Mouse (Mus musculus): ENCODE data around the gene Mrpl34. TPM values are rescaled to one million over a fixed set of nuclear protein-coding genes. Genes with fewer than 3 reads are reported as not detected.

Gene Mrpl34
- polyA plus RNA-seq, 1 experiment: 94.8 TPM

- DNase-seq (ENCODE audit: low read depth): no peak
- no peak for TF ChIP-seq POLR2A (IDR thresholded peaks at IDR 0.05; ENCODE audit: borderline replicate concordance, extremely low read depth, insufficient read depth, insufficient read length, poor library complexity, severe bottlenecking)
- no peak for TF ChIP-seq CTCF (IDR thresholded peaks at IDR 0.05; ENCODE audit: borderline replicate concordance, extremely low read depth, insufficient read depth, insufficient read length)
Observed at GRCm38 (mm10) chr8:71457659-71458270, 7.0 kb upstream of the Mrpl34 start.

DNA sequence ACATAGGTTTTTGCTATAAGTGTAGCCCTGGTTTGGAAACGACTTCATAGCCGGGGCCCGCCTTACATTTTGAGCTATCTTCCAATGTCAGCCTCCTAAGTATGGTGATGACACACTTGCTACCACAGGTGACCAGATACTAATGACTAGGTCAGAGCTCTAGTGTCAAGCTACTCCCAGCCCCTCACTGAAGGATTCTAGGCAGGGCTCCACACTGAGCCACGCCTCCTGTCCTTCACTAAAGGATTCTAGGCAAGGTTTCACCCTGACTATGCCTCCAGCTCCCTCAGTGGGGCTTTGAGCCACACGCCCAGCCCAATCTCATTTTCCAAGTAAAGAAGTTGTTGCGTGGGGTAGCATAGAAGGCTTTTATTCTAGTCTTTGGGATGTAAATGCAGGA, 4.0 kb upstream of the Mrpl34 start:
- no peak for DNase-seq (ENCODE audit: low read depth)

GRCm38 (mm10) chr8:71461152-71461840, 3.5 kb upstream of the Mrpl34 start:
- DNase-seq (ENCODE audit: low read depth): no peak
- TF ChIP-seq CTCF (IDR thresholded peaks at IDR 0.05; ENCODE audit: borderline replicate concordance, extremely low read depth, insufficient read depth, insufficient read length): no peak
- no peak for TF ChIP-seq POLR2A (IDR thresholded peaks at IDR 0.05; ENCODE audit: borderline replicate concordance, extremely low read depth, insufficient read depth, insufficient read length, poor library complexity, severe bottlenecking)

More for the DNA sequence above, 4.0 kb upstream of the Mrpl34 start:
- TF ChIP-seq POLR2A (IDR thresholded peaks at IDR 0.05; ENCODE audit: borderline replicate concordance, extremely low read depth, insufficient read depth, insufficient read length, poor library complexity, severe bottlenecking) (no peak), CTCF (IDR thresholded peaks at IDR 0.05; ENCODE audit: borderline replicate concordance, extremely low read depth, insufficient read depth, insufficient read length) (no peak)

- DNase-seq (ENCODE audit: low read depth): no peak
- TF ChIP-seq CTCF (IDR thresholded peaks at IDR 0.05; ENCODE audit: borderline replicate concordance, extremely low read depth, insufficient read depth, insufficient read length): no peak
- no peak for TF ChIP-seq POLR2A (IDR thresholded peaks at IDR 0.05; ENCODE audit: borderline replicate concordance, extremely low read depth, insufficient read depth, insufficient read length, poor library complexity, severe bottlenecking)
Observed at GRCm38 (mm10) chr8:71462191-71462590, 2.6 kb upstream of the Mrpl34 start.

DNA sequence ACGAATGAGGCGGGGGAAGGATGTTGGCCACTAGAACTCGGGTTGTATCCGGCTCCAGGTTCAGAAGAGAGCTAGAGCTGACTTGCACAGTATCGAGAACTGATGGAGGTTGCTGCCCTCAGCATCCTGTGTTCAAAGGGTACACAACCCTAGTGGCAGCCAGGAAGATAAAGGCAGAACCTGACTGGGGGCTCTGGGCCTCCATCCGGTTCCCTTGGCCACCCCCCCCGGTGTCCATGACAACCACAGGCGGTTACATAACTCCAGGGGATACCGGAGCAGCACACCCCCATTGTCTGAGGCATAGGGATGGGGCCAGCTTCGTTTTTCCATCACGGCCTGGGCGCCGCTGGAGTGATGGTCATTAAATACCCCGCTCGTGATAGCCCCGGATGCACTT, 2.0 kb upstream of the Mrpl34 start:
- TF ChIP-seq CTCF (IDR thresholded peaks at IDR 0.05; ENCODE audit: borderline replicate concordance, extremely low read depth, insufficient read depth, insufficient read length) (no peak), POLR2A (IDR thresholded peaks at IDR 0.05; ENCODE audit: borderline replicate concordance, extremely low read depth, insufficient read depth, insufficient read length, poor library complexity, severe bottlenecking) (no peak)
- peak; percentile 57 for DNase-seq (ENCODE audit: low read depth)

- peak; percentile 99 for DNase-seq (ENCODE audit: low read depth)
- TF ChIP-seq CTCF (IDR thresholded peaks at IDR 0.05; ENCODE audit: borderline replicate concordance, extremely low read depth, insufficient read depth, insufficient read length): no peak
- peak; percentile 67; the same call in 1 of the 2 replicates for TF ChIP-seq POLR2A (IDR thresholded peaks at IDR 0.05; ENCODE audit: borderline replicate concordance, extremely low read depth, insufficient read depth, insufficient read length, poor library complexity, severe bottlenecking)
Observed at GRCm38 (mm10) chr8:71463188-71464033, 1.3 kb upstream of the Mrpl34 start, which contains the start of gene Abhd8. Gene Abhd8, minus strand, starts transcription at chr8:71463655.

- DNase-seq (ENCODE audit: low read depth): no peak
- TF ChIP-seq CTCF (IDR thresholded peaks at IDR 0.05; ENCODE audit: borderline replicate concordance, extremely low read depth, insufficient read depth, insufficient read length) (no peak), POLR2A (IDR thresholded peaks at IDR 0.05; ENCODE audit: borderline replicate concordance, extremely low read depth, insufficient read depth, insufficient read length, poor library complexity, severe bottlenecking) (no peak)
Observed at GRCm38 (mm10) chr8:71465733-71466132, 974 bp downstream of the Mrpl34 start.

DNA sequence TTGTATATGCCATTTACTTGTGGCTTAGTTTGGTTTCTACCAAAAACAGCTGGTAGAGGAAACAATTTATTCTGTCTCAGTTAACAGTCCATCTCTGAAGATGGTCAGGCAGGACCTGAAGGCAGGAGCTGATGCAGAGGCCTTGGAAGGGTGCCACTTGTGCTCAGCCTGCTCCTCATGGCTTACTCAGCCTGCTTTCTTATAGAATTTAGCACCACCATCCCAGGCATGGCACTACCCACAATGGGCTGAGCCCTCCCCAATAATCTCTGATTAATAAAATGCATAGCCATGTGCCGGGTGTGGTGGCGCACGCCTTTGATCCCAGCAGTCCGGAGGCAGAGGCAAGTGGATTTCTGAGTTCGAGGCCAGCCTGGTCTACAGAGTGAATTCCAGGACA, 1.4 kb downstream of the Mrpl34 start:
- TF ChIP-seq CTCF (IDR thresholded peaks at IDR 0.05; ENCODE audit: borderline replicate concordance, extremely low read depth, insufficient read depth, insufficient read length) (no peak), POLR2A (IDR thresholded peaks at IDR 0.05; ENCODE audit: borderline replicate concordance, extremely low read depth, insufficient read depth, insufficient read length, poor library complexity, severe bottlenecking) (no peak)
- DNase-seq (ENCODE audit: low read depth): no peak

- no peak for TF ChIP-seq POLR2A (IDR thresholded peaks at IDR 0.05; ENCODE audit: borderline replicate concordance, extremely low read depth, insufficient read depth, insufficient read length, poor library complexity, severe bottlenecking)
Observed at GRCm38 (mm10) chr8:71467201-71467600, 2.4 kb downstream of the Mrpl34 start.

DNA sequence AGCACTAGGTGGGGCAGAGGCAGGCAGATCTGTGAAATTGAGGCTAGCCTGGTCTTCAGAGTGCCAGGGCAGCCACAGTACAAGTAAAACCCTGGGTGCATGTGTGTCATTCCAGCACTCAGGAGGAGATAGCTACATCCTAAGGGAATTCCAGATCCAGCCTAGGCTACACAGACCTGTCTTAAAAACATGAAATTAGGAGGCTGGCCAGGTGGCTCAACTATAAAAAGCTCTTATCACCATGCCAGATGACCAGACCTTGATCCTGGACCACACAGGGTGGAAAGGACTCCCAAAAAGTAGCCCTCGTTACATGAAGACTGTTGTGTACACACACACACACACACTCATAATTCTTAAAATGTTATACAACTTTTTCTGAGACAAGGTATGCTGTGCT, 3.2 kb downstream of the Mrpl34 start:
- DNase-seq (ENCODE audit: low read depth): no peak
- TF ChIP-seq POLR2A (IDR thresholded peaks at IDR 0.05; ENCODE audit: borderline replicate concordance, extremely low read depth, insufficient read depth, insufficient read length, poor library complexity, severe bottlenecking): no peak
- no peak for TF ChIP-seq CTCF (IDR thresholded peaks at IDR 0.05; ENCODE audit: borderline replicate concordance, extremely low read depth, insufficient read depth, insufficient read length)

More at GRCm38 (mm10) chr8:71467201-71467600, 2.4 kb downstream of the Mrpl34 start:
- no peak for DNase-seq (ENCODE audit: low read depth)

GRCm38 (mm10) chr8:71468916-71469315, 4.2 kb downstream of the Mrpl34 start, which contains the start of gene Dda1:
Gene Dda1, plus strand, starts transcription at chr8:71469199.
- peak; percentile 100 for DNase-seq (ENCODE audit: low read depth)
- TF ChIP-seq POLR2A (IDR thresholded peaks at IDR 0.05; ENCODE audit: borderline replicate concordance, extremely low read depth, insufficient read depth, insufficient read length, poor library complexity, severe bottlenecking) (peak; percentile 77), CTCF (IDR thresholded peaks at IDR 0.05; ENCODE audit: borderline replicate concordance, extremely low read depth, insufficient read depth, insufficient read length) (no peak)

All from brain, embryonic 14.5 days (tissue).